Mouse (Mus musculus) forebrain, embryonic 12.5 days (tissue): Measurements from ENCODE around the gene Bcas3. TPM values are rescaled to one million over a fixed set of nuclear protein-coding genes. Genes with fewer than 3 reads are reported as not detected.
A peak's percentile ranks its signal among the peaks of the same experiment; 100 is the strongest.

Source experiments
- ATAC-seq: fragments of 200-750 bp; cut with Nextera tagmentation; 2 replicates; pipeline ENCODE4 v1.8.0; 2017; ENCODE audit warnings: moderate TSS enrichment; ENCODE audit not compliant: low FRiP score
- H3K27ac ChIP-seq: fragments of 300-500 bp; sonication (generic); 2 replicates; pipeline ENCODE4 v1.5.1; 2016; ENCODE audit warnings: mild to moderate bottlenecking
- H3K27me3 ChIP-seq: fragments of 300-500 bp; sonication (generic); 2 replicates; pipeline ENCODE4 v1.6.1; 2016; ENCODE audit warnings: mild to moderate bottlenecking
- H3K36me3 ChIP-seq: fragments of 300-500 bp; sonication (generic); replicated peaks from 2 replicates; pipeline ENCODE4 v1.6.1; 2016; ENCODE audit warnings: mild to moderate bottlenecking
- H3K4me1 ChIP-seq: fragments of 300-500 bp; sonication (generic); 2 replicates; pipeline ENCODE4 v1.6.1; 2016
- H3K4me2 ChIP-seq: fragments of 300-500 bp; sonication (generic); 2 replicates; pipeline ENCODE4 v1.6.1; 2016; ENCODE audit warnings: mild to moderate bottlenecking, moderate library complexity
- H3K4me3 ChIP-seq: fragments of 300-500 bp; sonication (generic); replicated peaks from 2 replicates; pipeline ENCODE4 v1.5.1; 2016; ENCODE audit warnings: mild to moderate bottlenecking
- H3K9ac ChIP-seq: fragments of 300-500 bp; sonication (generic); 2 replicates; pipeline ENCODE4 v1.6.1; 2016; ENCODE audit warnings: mild to moderate bottlenecking
- H3K9me3 ChIP-seq: fragments of 300-500 bp; sonication (generic); 2 replicates; pipeline ENCODE4 v1.6.1; 2016
- WGBS: fragments of 180-500 bp; shearing (Covaris S2); methylation state at CpG from one replicate; pipeline ENCODE4 v1.1.7; 2016; 5-methylcytosine and 5-hydroxymethylcytosine counted together
- polyA plus RNA-seq: library from polyadenylated mRNA; unstranded; fragments of >200 nt; fragmentation: Nextera tagmentation; extraction: Ambion mirVana; gene quantifications from 2 replicates; pipeline ENCODE4 v1.2.1, GENCODE M21; 2016

The Bcas3 gene
- polyA plus RNA-seq, 1 experiment from 2014 or later = 19.1 TPM

DNA sequence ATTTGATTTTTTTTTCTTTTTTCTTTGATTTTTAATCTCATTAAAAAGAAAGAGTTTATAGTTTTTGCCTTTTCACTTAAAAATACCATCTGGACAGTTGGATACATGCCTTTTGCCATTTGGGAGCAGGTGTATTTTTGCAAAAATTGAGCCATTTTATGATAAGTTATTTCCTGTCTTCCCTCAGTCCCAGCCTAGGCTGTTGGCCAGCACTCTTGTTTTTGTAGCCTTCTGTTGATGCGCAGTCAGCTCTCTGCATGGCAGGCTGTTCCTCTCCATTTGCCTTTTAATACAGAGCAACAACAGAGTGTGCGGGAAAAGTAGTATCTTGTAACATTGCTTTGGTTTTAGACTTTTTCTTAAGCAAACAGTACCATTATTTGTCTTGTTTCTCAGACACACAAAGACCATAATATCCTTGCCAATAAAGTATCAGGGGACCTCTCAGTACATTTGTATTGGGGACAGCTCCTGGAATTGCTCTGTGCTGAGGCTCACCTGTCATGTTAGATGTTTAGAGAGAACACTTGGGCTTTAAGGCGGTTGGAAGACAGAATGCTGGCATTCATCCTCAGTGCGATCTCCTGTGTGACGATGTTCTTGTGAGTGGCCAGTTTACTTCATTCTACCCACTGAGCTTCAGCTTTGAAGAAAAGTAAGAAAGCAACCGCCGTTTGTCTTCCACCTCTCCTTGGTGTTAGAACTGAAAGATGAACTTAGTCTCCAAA is 23.6 kb upstream of the Bcas3 start:
- Histone ChIP-seq H3K9me3 (no peaks in the 10 kb centered on the region), H3K36me3 (peaks cover 40% of the 10 kb centered on the region), H3K4me3 (no peak overlapping the region), H3K4me2 (no peak overlapping the region), H3K4me1 (no peaks in the 10 kb centered on the region), H3K27me3 (no peaks in the 10 kb centered on the region), H3K27ac (no peak overlapping the region), H3K9ac (no peak overlapping the region)
- ATAC-seq = no peak
- WGBS = 94% methylated on average over 7 of the region's 7 CpGs

DNA sequence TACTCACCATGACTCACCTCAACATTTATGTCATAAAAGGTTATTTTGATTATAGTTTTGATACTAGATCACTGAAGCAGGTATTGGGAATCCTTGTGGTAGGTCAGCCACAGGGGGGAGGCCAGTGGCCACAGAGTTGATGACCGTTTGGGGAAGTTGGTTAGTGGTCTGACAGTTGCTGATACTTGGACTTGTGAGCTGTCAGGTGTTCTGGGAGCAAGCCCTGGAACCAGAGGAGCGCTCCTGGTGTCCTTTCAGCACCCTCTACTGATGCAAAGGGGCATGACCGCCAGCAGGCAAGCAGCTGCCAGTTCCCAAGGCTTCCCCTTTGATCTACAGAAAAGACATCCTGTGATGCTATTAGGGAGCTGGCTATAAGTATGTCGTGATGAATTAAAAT is 18.2 kb upstream of the Bcas3 start:
- Histone ChIP-seq H3K27me3 (no peaks in the 10 kb centered on the region), H3K4me1 (no peaks in the 10 kb centered on the region), H3K36me3 (peaks cover 65% of the 10 kb centered on the region), H3K9ac (no peak overlapping the region), H3K27ac (no peak overlapping the region), H3K9me3 (no peaks in the 10 kb centered on the region), H3K4me3 (no peak overlapping the region), H3K4me2 (no peak overlapping the region)
- WGBS = 59% methylated on average over 4 of the region's 4 CpGs
- ATAC-seq = no peak

DNA sequence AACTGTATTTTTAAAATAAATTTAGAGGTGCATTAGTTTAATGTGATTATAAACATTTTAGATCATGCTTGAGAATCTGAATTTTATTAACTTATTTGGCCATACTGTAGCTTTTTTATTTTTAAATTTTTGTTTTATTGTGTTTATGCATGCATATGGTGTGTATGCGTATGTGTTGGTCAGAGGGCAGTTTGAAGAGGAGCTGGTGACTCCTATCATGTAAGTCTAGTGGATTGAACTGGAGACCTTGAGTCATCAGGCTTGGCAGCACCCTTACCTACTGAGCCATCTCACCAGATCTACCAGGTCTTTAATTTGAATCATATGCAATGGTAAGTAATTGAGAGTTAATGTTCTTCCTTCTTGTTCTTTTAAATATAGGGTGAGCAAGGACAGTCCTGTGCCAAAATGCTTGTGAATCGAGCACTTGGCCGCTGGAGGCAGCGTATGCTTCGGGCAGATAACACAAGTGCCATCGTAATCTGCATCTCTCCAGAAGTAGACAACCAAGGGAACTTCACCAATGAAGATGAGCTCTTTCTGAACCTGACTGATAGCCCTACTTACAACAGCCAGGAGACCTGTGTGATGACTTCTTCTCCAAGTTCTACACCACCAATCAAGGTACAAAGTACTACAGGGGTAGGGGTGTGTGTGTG is 13.7 kb upstream of the Bcas3 start:
- ATAC-seq = no peak
- H3K36me3 ChIP-seq = peaks cover 62% of the 10 kb centered on the region
- H3K4me1 ChIP-seq = no peaks in the 10 kb centered on the region
- WGBS = 97% methylated on average over 6 of the region's 6 CpGs
- H3K9ac ChIP-seq = no peak overlapping the region
- H3K4me3 ChIP-seq = no peak overlapping the region
- H3K4me2 ChIP-seq = no peak overlapping the region
- no peak overlapping the region for H3K27ac ChIP-seq
- no peaks in the 10 kb centered on the region for H3K27me3 ChIP-seq
- H3K9me3 ChIP-seq = no peaks in the 10 kb centered on the region

- no peak overlapping the region for H3K27ac ChIP-seq
- H3K4me2 ChIP-seq = no peak overlapping the region
- WGBS = 85% methylated on average over 7 of the region's 7 CpGs
- H3K27me3 ChIP-seq = no peaks in the 10 kb centered on the region
- no peaks in the 10 kb centered on the region for H3K9me3 ChIP-seq
- no peak overlapping the region for H3K9ac ChIP-seq
- no peaks in the 10 kb centered on the region for H3K4me1 ChIP-seq
- H3K36me3 ChIP-seq = peaks cover 57% of the 10 kb centered on the region
- ATAC-seq = no peak
- no peak overlapping the region for H3K4me3 ChIP-seq
Observed at GRCm38 (mm10) chr11:85340070-85340616, 12.8 kb upstream of the Bcas3 start.

- Histone ChIP-seq H3K4me3 (peak overlapping the region; percentile 60), H3K9me3 (no peaks in the 10 kb centered on the region), H3K27me3 (no peaks in the 10 kb centered on the region), H3K9ac (peak overlapping the region; percentile 69; the same call in 1 of the 2 replicates), H3K36me3 (no peaks in the 10 kb centered on the region), H3K4me2 (peak overlapping the region; percentile 94), H3K27ac (no peak overlapping the region), H3K4me1 (peaks cover 16% of the 10 kb centered on the region)
- 79% methylated on average over 4 of the region's 4 CpGs for WGBS
- no peak for ATAC-seq
Observed at GRCm38 (mm10) chr11:85353819-85354218, 852 bp downstream of the Bcas3 start.

DNA sequence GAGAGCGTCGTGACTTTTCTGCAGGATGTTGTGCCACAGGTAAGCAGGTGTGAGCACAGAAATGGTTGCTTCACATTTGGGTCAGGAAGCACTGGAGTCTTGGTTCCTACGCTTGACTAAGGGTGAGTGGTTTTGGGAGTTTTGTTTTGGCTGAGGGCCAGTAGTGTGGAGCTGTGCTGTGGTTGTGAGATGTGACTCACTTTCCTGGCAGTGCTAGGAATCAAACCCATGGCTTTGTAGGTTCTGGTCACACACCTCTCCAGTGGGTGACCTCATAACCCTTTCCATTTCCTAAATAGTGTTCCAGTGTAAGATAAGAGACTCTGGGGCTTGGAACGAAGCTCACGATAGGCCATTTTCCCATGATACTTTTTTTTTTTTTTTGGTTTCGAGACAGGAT is 6.7 kb downstream of the Bcas3 start:
- no peaks in the 10 kb centered on the region for H3K4me1 ChIP-seq
- H3K4me2 ChIP-seq = no peak overlapping the region
- H3K27me3 ChIP-seq = no peaks in the 10 kb centered on the region
- H3K36me3 ChIP-seq = peaks cover 3% of the 10 kb centered on the region; the same call in 1 of the 2 replicates
- H3K27ac ChIP-seq = no peak overlapping the region
- ATAC-seq = no peak
- no peak overlapping the region for H3K4me3 ChIP-seq
- no peaks in the 10 kb centered on the region for H3K9me3 ChIP-seq
- 93% methylated on average over 6 of the region's 6 CpGs for WGBS
- H3K9ac ChIP-seq = no peak overlapping the region

GRCm38 (mm10) chr11:85361621-85362020 is 8.7 kb downstream of the Bcas3 start:
- no peak overlapping the region for H3K4me3 ChIP-seq
- H3K4me1 ChIP-seq = no peaks in the 10 kb centered on the region
- no peaks in the 10 kb centered on the region for H3K9me3 ChIP-seq
- no peak overlapping the region for H3K9ac ChIP-seq
- no peak overlapping the region for H3K4me2 ChIP-seq
- no peaks in the 10 kb centered on the region for H3K27me3 ChIP-seq
- 85% methylated on average over 8 of the region's 8 CpGs for WGBS
- H3K36me3 ChIP-seq = peaks cover 3% of the 10 kb centered on the region; the same call in 1 of the 2 replicates
- no peak overlapping the region for H3K27ac ChIP-seq
- ATAC-seq = no peak

GRCm38 (mm10) chr11:85366168-85366567 is 13.2 kb downstream of the Bcas3 start:
- Histone ChIP-seq H3K27me3 (no peaks in the 10 kb centered on the region), H3K9ac (no peak overlapping the region), H3K9me3 (no peaks in the 10 kb centered on the region), H3K4me3 (no peak overlapping the region), H3K4me2 (no peak overlapping the region), H3K36me3 (no peaks in the 10 kb centered on the region), H3K27ac (no peak overlapping the region), H3K4me1 (no peaks in the 10 kb centered on the region)
- WGBS = 93% methylated on average over 3 of the region's 3 CpGs
- ATAC-seq = no peak

- no peak for ATAC-seq
- Histone ChIP-seq H3K36me3 (no peaks in the 10 kb centered on the region), H3K27ac (no peak overlapping the region), H3K27me3 (no peaks in the 10 kb centered on the region), H3K9ac (no peak overlapping the region), H3K4me3 (no peak overlapping the region), H3K9me3 (no peaks in the 10 kb centered on the region), H3K4me2 (no peak overlapping the region), H3K4me1 (no peaks in the 10 kb centered on the region)
- 77% methylated on average over 3 of the region's 3 CpGs for WGBS
Observed at GRCm38 (mm10) chr11:85367823-85368222, 14.9 kb downstream of the Bcas3 start.

GRCm38 (mm10) chr11:85379091-85379490 is 26.1 kb downstream of the Bcas3 start:
- Histone ChIP-seq H3K4me3 (no peak overlapping the region), H3K27me3 (no peaks in the 10 kb centered on the region), H3K9ac (no peak overlapping the region), H3K9me3 (no peaks in the 10 kb centered on the region), H3K27ac (no peak overlapping the region), H3K36me3 (no peaks in the 10 kb centered on the region), H3K4me1 (no peaks in the 10 kb centered on the region; the same call in 1 of the 2 replicates), H3K4me2 (no peak overlapping the region)
- 95% methylated on average over 3 of the region's 3 CpGs for WGBS
- no peak for ATAC-seq

GRCm38 (mm10) chr11:85380046-85380445 is 27.1 kb downstream of the Bcas3 start:
- H3K9ac ChIP-seq = no peak overlapping the region
- no peak overlapping the region for H3K27ac ChIP-seq
- no peaks in the 10 kb centered on the region for H3K27me3 ChIP-seq
- H3K4me3 ChIP-seq = no peak overlapping the region
- no peaks in the 10 kb centered on the region; the same call in 1 of the 2 replicates for H3K4me1 ChIP-seq
- no peaks in the 10 kb centered on the region for H3K36me3 ChIP-seq
- 8% methylated on average over 1 of the region's 1 CpGs for WGBS
- H3K9me3 ChIP-seq = no peaks in the 10 kb centered on the region
- no peak overlapping the region for H3K4me2 ChIP-seq
- ATAC-seq = no peak

GRCm38 (mm10) chr11:85382055-85382454 is 29.1 kb downstream of the Bcas3 start:
- Histone ChIP-seq H3K4me1 (no peaks in the 10 kb centered on the region; the same call in 1 of the 2 replicates), H3K9me3 (no peaks in the 10 kb centered on the region), H3K27me3 (no peaks in the 10 kb centered on the region), H3K36me3 (no peaks in the 10 kb centered on the region), H3K4me2 (no peak overlapping the region), H3K27ac (no peak overlapping the region), H3K9ac (no peak overlapping the region), H3K4me3 (no peak overlapping the region)
- ATAC-seq = 0 out of 2 replicates have a peak, but pooled peaks have one; percentile 36
- WGBS = 25% methylated on average over 4 of the region's 4 CpGs
